Mouse (Mus musculus) urinary bladder, postnatal 25 days (tissue): Measurements from ENCODE around the gene Tnfaip2.

Experiments
- DNase-seq: peaks from one replicate; pipeline ENCODE4 v3.0.0; 2022; ENCODE audit warnings: low spot score

Tnfaip2 gene

DNA sequence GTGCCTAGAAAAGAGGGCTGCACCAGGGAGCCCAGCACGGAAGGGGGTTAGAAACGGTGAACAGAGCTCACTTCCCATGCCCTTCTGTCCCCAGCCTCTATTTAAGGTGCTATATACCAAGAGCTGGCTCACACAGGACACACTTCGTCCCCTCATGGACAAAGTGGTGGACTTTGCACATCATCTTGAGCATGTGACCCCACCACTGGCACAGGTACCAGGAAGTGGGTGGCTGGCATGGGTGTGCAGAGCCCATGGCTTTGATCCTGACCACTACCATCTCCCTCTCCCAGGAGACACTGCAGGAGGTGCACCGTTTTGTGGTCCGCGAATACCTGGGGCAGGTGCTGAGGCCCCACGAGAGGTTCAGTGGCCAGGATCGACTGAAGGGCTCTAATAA lies 13.9 kb upstream of the Tnfaip2 start:
- DNase-seq, result no peak

DNA sequence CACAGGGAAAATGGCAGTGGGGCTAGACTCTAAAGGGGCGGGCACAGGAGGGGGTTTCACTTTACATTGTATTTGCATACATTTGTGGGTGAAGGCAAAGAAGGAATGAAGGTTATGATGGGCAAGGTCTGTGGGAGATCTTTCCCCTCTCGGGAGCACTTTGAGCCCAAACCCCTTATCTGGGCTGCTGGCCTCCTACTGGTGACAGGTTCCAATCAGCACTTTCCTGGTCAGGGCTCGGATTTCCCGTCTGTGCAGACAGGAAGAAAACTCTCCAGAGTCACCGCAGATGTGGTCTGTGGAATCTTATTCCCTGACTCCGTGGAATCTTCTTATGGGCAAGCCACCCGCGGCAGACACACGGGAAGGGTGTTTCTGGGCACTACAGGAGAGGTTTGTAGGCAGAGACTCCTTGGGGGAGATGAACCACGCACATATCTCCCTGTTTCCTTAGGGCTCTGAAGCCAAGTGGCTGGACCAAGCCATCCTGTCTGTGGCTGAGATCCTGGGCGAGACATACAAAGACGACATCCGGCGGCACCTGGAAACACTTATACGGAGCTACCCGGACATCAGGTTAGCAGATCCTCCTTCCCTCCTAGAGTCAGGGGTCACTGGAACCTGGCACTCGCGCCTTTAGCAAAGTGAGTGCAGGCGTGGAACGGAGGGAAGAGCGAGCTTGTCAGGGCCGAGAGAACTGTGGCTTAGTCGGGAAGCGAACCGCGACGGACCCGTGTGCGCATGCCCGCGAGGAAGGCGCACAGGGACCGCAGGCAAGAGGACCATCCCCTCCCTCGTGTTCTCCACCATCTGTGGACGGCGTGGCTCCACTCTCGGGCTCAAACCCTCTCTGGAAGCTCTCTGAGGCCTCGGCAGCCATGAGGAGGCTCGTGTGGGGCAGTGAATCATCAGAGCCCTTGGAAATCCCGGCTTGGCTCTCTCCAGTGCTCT lies 13.0 kb upstream of the Tnfaip2 start:
- peak; percentile 46 for DNase-seq

DNA sequence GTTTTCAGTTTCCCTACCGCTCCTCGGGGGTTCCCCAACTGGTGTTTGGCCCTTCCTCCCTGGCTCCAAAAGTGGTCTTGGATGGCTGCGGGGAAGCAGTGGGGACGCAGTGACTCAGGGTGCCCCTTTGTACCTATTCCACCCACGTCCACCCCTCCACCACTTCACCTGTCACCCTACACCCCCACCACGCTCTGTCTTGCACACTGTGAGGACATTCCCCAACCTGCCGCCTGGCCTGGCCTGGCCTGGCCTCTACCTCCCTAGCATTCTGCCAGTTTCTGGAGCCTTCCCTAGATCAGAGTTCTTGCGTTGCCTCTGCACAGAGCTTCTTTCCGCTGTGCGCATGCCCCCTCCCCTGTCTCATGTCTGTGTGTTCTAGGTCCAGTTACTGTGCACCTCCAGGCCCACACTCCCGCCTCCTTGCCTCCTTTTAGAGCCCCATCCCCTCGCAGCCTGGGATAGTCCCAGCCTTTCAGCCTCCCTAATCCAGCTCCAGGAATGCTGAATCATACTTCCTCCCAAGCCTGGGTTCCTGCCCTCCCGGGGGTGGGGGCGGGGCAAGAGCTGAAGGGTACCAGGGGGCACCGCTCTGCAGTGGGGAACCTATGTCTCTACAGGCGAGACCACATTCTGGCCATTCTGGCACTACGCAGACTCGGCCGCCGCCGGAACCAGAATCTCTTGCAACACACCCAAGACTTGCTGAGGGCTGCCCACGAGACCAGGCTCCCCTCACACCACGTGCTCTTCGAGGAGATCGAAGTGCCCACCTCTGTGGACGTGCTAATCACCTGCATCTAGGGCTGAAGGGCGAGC lies 12.0 kb upstream of the Tnfaip2 start:
- DNase-seq, result peak; percentile 60

DNA sequence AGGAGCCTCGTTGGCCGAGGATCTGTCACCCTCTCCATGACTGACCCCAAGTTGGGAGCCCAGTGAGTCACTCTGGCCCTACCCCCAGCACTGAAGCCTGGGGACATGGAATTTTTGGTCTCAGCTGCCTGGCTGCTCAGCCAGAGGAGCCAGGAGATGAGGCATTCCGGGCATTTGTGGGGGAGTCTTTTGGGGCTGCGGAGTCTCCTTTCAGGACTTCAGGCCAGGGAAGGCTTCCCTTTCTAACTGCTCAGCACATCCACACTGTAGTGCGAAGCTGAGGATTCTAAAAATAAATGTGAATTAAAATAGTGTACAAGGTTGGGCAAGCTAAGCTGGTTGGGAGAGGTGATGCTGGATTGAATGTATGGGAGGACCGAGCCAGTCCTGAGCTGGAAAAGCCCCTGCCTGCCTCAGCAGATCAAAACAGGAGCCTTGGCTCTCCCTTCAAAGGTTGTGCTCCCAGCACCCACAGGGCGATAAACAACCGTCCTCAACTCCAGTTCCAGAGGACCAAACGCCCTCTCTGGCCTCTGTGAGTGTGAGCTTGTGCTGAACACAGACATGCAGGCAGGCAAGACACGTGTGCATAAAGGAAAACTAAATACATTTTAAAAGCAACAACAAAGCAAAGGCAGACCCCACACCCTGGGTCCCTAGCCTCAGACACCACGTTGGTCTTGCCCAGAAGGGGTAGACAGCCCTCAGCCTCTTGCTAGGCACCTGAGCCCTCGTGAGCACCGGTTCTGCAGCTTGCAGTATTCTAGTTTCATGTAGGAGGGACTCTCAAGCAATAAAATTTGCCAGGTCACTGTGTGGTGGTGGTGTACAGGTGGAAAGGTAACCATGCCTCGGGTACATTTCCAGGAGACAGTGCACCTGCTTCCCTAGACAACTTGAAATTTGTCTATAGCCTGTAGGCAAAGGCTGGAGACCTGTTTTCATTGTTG lies 11.1 kb upstream of the Tnfaip2 start:
- no peak for DNase-seq

DNA sequence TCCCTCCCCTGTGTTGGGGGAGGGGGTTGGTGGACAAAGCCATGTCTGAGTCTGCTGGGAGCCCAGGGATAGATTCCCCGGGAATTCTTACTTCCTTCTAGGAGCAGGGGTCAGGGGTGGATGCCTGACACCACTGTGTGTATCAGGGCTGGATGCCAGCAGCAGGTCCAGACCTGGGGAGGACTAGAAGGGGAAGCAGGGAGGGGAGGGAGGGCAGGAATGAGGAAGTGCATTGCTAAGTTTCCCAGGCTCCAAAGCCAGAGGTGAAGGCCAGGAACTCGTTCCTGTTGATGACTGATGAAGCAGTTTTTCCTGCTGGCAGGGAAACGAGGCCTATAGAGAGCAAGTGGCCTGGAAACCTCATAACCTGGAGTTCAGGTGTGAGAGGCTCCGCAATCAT lies 10.2 kb upstream of the Tnfaip2 start:
- no peak for DNase-seq

DNA sequence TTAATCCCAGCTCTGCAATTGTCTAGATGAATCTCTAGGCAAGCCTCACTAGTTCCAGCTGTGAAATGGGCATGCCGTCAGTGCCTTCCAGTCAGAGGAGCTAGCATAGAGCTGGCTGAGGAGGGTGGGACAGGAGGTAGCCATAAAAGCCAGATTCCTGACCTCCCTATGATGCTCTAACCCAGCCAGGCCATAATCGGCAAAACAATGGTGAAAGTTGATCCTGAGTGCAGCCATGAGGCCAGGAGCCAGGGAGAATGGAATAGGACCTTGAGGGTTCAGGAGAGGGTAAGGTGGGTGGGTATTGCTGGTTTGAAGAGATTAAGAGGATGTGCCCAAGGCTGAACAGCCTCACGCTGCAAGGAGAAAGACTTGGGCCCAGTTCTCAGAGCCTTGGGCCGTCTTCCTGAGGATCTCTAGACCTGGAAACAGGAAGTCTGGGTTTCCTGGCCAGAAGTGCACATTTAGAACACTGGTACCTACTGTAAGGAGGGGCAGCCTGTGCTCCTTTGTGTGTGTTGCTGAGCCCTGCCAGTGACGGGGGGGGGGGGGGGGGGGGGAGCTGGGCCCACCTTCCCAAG lies 9.4 kb upstream of the Tnfaip2 start:
- DNase-seq, result no peak

DNA sequence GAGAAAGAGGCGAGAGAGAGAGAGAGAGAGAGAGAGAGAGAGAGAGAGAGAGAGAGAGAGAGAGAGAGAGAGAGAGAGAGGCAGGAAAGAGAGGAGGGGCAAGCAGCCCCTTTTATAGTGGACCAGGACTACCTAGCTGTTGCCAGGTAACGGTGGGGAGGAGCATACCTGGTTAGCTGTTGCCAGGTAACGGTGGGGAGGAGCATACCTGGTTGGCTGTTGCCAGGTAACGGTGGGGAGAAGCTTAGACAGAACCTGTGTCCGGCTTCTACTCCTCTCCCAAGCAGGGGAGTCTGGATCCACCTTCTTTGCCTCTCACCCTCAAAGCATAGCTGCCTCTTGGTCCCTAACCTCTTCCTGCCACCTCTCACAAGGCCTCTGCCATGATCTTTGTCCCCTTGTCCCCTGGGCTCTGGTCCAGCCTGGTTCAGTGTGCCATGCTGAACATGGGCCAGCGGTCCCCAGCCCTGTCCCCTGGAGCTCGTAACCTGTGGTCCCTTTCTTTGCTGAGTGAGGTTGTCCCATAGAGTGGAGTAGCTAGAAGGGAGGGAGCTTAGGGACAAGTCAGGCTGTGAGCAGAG lies 8.0 kb upstream of the Tnfaip2 start:
- no peak for DNase-seq

DNA sequence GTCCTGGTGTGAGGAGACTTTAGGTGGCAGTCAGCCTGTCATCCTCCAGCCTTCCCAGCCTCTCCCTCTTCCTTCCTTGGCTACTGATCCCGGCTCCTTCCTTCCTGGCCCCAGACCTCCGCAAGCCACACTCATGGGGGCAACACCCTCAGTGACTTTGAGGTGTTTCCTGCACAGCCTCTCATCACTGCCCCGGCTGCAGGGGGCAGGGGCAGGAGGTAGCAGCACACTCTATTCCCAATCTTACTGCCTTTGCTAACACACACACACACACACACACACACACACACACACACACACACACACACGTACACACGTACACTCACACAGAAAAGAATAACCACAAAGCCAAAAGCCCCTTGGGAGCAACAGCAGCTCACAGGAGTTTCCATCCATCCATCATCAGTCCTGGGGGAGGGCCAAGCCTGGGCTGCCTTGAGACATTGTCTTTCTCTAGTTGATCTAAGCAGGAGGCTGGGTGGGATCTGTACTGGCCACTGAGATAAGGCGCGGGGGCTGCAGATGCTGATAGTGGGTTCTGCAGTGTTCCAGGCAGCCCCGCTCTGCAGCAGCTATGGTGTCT lies 7.4 kb upstream of the Tnfaip2 start:
- no peak for DNase-seq

DNA sequence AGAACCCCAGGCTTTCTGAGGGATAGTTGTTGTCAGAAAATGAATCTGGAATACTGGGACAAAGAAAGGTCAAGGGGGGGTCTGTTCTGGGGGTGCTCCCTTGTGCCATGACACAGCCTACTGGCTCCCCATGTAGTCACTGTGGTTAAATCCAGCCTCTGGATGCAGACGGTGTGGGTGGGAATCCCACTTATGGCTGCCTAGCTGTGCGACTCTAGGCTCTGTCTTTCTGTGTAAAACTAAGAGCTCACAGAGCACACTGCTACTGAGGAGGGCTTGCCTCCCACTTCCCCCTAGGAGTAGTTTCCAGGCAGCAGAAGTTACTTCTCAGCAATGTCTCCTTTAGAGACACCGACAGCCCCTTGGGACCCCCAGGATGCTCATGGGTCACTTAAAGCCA lies 6.1 kb upstream of the Tnfaip2 start:
- no peak for DNase-seq

DNA sequence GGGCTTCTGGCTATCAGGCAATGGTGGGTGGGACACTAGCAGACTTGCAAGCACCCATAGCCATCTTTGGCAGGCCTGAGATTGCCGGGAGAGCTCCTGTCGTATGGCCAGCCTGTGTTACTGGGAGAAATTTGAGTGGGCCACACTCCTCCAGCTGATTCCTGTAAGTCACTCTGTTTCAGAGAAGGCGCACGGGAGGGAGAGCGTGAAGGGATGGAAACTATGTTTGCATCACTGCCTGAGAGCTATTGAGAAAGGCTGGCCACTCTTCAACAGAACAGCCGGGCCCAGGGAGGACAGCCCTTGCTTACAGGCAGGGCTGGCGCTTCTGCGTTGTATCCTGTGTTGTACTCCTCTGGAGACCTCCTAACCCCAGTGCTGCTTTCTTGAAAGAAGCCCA lies 5.6 kb upstream of the Tnfaip2 start:
- no peak for DNase-seq

DNA sequence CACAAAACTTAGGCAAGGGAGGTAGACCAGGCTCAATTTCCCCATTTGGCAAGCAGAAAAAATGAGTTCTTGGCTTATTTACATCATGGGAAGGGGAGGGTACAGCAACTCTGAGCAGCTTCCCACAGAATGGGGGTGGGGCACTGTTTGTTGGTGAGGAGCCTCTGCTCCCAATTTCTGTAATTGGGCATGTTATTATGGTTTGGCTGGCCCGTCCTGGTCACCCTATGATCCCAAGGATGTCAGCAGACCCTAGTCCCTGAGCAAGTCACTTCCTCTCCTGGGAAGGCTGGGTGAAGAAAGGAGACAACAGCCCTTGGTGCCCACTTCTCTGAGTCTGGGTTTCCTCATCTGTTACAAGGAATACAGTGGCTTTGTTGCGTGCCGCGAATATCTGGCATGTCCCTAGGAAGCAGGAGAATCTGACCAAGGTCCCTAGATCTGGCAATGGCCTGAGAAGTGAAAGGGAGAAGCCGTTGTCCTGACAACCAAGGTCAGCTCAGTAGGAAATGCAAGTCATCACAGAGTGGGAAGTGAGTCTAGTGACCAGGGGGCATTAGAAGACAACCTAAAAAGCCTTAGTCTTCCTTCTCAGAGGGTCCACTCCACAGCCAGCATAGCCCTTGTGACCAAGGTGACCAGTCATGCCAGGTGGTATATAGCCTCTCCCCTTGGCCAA lies 4.9 kb upstream of the Tnfaip2 start:
- no peak for DNase-seq

DNA sequence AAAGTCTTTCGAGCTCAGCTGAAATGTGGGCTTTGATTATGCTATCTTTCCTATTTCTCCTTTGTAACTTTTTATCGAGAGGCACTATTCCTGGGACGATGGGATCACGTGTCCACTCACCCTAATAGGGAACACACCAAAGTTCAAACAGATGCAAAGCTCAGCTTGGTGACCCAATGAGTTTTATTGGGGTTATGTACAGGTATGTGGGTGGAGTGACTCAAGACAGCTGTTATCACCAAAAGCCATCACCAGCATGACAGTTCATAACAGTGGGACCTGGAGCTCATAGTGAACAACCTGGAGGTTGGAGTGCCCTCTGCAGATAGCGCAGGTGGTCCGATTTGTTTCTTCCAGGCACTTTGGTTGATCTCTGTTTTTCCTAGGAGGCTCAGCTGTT lies 3.4 kb upstream of the Tnfaip2 start:
- DNase-seq, result no peak

DNA sequence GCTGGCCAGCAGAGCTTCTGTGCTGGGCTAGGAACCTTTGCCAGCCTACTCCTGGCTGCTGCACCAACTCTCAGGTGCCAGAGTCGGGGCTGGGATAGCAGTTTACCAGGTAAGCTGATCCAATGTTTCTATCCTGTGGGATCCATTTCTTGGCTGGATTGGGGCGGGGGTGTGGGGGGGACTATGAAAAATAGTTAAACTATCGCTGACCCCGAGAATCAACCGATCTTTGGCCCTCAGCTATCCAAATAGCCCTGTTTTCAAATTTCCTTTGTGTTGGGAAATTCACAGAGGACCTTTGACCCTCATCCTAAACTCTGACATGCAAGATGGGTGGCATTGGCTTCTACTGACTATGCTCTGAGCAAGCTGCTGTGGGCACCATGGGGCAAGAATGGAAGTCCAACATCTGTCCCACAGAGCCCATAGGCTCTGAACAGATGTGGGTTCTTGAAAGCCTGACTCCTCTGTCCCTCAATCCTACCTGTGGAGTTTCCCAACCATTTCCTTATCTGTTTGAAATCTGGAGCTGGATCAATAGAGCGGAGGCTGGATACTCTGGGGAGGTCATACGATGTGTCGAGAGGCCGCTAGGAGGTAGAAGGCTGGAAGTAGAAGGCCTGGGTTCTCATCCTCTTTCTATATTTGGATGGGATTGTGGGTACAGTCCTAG lies 1.4 kb upstream of the Tnfaip2 start:
- DNase-seq, result no peak

DNA sequence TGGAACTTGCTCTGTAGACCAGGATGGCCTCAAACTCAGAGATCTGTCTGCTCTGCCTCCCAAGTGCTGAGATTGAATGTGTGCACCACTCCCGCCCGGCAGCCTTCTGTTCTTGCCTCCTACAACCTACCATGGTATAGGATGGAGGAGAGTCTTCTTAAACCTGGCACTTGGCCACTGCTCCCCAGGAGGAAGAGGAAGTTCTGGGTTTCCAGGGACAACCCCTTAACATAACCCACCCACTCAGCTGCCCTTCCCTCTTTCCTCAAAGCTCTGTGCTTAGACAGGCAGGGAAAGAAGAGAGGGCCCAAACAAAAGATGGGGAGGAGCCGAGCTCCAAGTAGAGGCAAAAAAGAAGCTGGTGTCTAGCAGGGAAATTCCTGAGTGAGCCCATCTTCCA lies 746 bp upstream of the Tnfaip2 start:
- DNase-seq, result no peak

DNA sequence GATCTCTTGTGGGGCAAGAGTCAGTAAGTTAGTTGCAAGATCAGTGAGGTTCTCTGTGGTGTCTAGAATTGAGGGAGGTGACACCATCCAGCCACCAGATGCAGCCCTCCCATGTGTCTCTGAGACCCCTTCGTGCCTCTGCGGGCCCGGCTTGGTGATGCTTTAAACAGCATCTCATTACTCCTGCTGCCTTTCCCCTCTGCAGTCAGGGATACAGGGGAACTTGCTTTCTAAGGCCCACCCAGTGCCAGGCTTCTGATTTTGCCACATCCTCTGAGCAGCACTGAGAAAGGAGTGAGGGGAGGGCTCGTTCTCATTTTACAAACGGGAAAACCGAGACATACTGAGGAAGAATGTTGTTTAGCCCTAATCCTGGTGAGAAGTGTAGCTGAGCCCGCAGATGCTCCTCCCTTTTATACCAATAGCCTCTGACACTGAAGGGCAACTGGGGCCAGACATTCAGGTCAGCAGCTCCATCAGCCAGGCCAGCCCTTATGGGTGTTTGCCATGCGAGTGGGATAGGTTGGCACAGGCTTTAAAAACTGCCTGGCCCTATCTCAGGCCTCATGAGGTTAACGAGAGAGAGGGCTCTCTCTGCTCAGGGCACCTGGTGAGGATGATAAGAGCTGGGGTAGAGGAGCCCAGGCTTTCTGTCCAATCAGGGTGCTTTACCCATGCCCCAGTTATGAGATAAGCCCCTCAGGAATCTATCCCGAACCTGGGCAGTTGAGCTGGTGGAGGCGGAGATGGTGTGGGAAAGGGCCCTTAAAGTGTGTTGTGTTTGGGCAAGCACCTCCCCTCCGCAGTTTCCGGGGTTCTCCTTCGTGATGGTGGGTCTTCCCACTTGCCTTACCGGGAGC lies 972 bp downstream of the Tnfaip2 start:
- DNase-seq, result no peak

DNA sequence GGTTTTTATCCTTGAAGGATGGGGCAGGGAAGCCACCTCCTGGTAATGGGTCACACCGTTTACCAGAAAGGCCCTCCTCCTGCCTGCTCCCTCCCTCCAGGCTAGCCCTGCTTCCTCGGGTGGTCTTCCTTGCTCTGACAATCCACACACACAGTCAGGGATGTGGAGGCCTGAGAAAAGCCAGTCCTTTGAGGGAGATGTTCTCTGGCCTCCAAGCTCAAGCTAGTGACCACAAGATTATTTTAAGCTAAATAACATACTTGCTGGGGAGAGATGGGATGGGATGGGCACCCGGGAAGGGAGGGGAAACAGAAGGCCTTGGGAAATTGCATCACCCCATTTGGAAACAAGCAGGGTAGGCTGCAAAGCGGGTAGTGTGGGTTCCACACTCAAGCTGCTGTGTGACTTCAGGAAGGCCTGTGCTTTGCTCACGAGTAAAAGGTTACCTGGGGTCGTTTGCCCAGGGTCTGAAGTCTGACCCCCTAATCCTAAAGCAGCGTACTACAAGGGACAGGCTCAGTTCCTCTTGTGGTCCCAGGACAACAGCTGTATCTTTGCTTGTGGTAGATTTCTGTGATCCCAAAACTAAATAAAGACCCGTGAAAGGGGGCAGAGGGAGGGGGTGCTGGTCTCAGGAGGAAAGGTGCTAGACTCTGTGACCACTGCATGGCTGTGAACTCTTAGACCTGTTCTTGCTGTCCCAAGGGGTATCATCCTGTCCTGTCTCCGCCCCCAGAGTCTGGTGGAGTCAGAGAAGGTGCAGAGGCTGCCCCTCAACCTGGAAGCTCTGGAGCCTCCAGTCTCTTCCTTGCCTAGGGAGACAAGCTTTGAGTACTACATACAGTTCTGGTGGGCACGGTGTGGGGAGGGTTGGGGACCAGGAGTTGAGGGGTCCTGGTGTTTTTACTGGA lies 1.9 kb downstream of the Tnfaip2 start:
- DNase-seq, result no peak

DNA sequence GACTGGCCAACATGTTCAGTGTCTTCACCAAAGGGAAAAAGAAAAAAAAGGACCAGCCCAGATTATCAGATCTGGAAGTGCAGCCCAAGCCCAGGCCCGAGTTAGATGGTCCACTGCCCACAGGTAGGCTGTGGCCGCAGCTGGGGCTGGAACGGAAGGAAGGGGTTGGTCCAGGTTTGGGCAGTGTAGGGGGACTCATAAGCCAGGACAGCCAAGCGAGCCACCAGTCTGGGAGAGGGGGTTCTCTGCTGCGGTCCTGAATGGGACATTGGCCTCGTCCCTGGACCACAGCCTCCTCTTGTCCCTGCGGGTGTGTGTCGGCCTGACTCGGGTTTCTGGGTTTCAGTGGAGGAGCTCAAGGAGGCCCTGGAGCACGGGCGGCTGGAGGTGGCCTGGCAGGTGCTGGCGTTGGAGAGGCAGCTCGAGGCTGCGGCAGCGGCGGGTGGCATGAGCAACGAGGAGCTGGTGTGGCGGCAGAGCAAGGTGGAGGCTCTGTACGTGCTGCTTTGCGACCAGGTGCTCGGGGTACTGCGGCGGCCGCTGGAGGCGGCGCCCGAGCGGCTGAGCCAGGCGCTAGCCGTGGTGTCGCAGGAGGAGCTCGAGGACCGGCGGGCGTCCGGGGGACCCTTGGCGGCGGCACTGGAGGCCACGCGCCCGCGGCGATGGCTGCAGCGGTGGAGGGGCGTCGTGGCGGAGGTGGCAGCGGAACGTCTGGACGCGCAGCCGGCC lies 3.1 kb downstream of the Tnfaip2 start:
- DNase-seq, result no peak
